Mouse (Mus musculus) right cerebral cortex, postnatal 14 days (tissue): Measurements from ENCODE around the gene Unc13a.

ENCODE experiments used
- DNase-seq: peaks from one replicate; pipeline ENCODE4 v3.0.0; 2022

Unc13a gene

DNA sequence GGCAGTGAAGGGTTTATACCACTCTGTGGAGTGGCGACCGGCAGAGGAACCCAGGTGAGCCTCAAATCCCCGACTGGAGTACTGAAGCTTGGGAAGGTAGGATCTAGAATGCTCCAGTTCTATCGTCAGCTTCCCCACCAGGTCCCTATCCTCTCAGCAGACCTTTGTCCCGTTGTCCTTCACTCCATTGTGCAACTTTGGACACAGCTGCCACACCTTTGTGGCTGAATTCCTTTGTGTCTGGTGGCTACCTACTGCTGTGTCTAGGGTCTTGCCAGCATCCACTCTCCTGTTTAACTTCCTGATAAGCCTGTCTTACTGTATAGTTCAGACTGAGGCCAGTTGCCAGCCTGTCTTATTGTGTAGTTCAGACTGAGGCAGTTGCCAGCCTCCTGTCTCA lies 59.4 kb downstream of the Unc13a start:
- DNase-seq, result no peak

GRCm38 (mm10) chr8:71610822-71611651 lies 60.5 kb downstream of the Unc13a start, which contains the start of gene Colgalt1:
Colgalt1 (plus strand) TSS chr8:71610998.
- DNase-seq, result peak; percentile 94

DNA sequence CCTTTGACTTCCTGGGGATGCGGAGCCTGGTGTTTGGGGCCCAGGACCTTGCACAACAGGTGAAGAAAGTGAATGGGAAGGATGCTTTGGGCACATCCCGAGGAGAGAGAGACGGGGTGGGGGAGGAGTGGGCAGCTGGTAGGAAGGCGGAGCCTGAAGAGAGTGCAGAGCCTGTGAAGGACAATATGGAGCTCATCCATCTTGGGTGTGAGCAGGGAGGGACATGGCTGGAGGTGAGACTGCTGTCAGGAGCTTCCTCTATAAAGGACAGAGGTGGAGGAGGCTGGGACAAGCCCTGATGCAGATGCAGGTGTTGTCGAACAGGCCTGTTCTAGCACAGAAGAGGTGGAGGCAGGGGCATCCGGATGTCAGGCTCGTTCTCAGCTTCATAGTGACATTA lies 67.5 kb downstream of the Unc13a start:
- DNase-seq, result no peak

DNA sequence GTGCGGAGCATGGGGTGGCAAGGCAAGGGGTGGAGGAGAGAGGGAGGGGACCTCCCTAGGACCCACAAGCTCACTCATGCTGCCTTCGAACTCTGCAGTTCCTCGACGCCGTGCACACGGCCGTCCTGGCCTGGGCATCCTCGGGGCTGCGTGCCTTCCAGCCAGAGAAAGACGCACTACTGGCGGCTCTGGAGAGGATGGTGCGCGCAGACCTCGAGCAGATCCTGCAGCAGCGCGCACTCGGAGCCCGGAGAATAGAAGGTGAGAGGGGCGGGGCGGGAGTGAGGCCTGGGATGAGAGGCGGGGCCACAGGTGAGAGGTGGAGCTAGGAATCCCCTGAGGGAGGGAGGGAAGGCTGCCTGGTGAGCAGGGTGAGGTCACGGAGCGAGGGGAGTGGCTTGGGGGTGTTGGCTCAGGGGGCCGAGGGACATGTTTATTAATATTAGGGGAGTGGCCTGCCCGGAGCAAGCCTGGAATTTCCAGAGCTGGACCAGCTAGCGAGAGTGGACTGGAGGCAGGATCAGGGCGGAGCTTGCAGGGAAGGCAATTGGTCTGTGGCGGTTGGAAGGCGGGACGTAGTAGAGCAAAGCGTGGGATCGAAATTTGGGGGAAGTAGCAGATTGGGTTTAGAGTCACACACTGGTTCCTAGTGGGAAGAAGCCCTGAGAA lies 68.8 kb downstream of the Unc13a start:
- no peak for DNase-seq

DNA sequence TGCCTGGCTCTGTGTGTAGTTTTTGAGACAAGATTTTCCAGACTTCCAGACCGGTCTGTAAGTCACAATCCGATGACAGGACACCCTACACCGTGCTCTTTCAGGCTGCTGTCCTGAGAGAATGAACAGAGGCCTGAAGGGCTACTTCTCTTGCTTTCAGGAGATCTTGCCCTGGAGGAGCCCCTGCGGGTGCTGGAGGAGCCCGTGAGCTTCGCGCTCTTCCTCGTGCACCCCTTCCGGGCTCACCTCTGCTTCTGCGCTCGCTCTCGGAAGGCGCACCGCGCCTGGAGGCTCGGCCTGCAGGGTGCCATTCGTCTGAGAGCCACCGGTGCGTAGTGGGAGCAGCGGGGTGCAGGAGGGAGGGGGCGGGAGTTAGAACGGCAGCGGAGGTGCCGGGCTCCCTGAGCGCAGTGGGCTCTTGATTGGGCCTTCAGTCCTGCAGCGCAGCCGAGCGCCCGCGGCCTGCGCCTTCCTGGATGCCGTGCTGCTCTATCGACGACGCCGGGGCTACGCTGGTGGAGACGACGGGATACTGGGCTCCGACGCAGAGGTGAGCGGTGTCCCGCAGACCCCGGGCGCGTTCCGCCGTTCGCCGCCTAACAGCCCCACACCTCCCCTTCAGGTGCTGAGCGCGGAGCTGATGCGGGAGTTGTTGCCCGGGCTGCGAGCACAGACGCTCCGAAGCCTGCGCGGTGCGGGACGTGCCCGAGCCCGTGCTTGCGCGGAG lies 69.5 kb downstream of the Unc13a start:
- DNase-seq, result no peak

GRCm38 (mm10) chr8:71598841-71599240 lies 72.7 kb downstream of the Unc13a start:
- no peak for DNase-seq

DNA sequence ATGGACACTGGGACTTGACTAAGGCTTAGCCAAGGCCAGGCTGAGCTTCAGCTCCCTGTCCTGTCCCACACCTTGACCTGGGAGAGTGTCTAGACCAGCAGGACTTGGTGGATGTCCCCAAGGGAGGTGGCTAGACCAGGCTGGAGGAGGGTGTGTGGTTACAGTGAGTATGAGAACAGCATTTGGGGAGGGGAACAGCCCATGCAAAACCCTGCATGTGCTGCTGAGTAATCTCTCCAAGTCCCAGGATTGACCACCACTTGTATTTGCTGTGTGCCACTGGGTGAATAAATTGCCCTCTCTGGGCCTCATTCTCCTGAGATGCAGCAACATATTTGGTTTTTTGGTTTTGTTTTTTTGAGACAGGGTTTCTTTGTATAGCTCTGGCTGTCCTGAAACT lies 73.2 kb downstream of the Unc13a start:
- DNase-seq, result no peak

- no peak for DNase-seq
Observed at GRCm38 (mm10) chr8:71597451-71597850, 74.1 kb downstream of the Unc13a start, which contains the start of gene Fam129c. Fam129c (plus strand) TSS chr8:71597648.

GRCm38 (mm10) chr8:71596798-71597197 lies 74.8 kb downstream of the Unc13a start:
- DNase-seq, result no peak

- no peak for DNase-seq
Observed at GRCm38 (mm10) chr8:71596384-71596783, 75.2 kb downstream of the Unc13a start.

GRCm38 (mm10) chr8:71595862-71596261 lies 75.7 kb downstream of the Unc13a start:
- peak; percentile 94 for DNase-seq

GRCm38 (mm10) chr8:71594324-71594722 lies 77.2 kb downstream of the Unc13a start:
- no peak for DNase-seq

GRCm38 (mm10) chr8:71593556-71594323 lies 77.8 kb downstream of the Unc13a start:
- DNase-seq, result no peak

- peak; percentile 80 for DNase-seq
Observed at GRCm38 (mm10) chr8:71592374-71593170, 79.0 kb downstream of the Unc13a start.

DNA sequence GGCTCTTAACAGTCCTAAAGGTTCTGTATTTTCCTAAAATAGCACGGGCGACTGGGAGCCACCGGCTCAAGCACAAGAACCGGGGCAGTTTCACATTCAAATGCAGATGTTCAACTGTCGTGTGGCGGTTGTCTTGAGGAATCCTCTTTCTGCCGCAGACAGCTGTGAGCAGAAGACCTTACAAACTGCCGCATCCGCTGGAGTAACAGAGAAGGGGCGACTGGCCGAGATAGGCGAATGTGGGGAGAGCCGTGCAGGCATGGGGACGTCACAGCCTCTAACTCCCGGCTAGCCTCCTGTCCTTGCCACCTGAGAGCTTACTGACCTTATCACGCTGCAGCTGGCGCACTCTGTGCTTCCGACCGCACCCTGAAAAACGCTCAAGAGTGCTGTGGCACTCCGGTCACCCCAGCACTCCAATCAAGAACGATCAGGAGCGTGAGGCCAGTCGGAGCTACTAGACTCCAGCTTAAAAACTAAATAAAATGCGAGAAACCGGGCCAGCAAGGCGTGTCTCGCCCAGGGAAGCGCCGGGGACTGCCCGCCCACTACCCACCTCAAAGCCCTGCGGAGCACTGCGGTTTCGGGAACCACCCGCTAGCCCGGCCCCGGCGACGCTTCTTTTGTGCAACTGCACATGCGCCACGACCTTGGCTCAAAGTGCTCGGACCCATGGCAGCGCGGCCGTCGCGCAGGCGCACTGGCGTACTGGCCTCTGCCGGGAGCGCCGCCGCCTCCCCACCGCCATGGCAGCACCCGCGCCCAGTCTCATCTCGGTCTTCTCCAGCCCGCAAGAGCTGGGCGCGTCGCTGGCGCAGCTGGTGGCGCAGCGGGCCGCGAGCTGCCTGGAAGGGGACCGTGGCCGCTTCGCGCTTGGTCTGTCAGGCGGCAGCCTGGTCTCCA lies 79.8 kb downstream of the Unc13a start, which contains the start of gene Pgls:
Gene Pgls, plus strand, starts transcription at position 706 of the 903 bp plus-strand sequence.
- peak; percentile 96 for DNase-seq

GRCm38 (mm10) chr8:71591017-71591416 lies 80.5 kb downstream of the Unc13a start:
- no peak for DNase-seq

DNA sequence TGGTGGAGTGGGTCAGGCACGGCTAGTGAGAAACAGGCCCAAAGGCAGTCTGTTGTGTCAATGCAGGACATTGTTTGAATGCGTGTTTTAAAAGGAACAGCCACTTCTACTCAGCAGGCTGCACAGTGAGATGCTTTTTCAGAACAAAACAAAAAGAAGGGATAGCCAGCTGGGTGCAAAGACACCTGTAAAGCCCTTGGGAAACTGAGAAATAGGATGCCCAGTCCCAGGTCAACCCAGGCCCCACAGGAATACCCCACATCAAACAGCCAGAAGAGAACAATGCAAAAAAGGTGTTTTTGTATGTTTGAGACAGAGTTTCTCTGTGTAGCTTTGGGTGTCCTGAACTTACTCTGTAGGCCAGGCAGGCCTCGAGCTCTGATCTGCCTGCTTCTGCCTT lies 82.8 kb downstream of the Unc13a start:
- no peak for DNase-seq

- peak; percentile 63 for DNase-seq
Observed at GRCm38 (mm10) chr8:71586891-71587290, 84.7 kb downstream of the Unc13a start.

- DNase-seq, result no peak
Observed at GRCm38 (mm10) chr8:71580201-71580600, 91.4 kb downstream of the Unc13a start.

GRCm38 (mm10) chr8:71579476-71579875 lies 92.1 kb downstream of the Unc13a start:
- no peak for DNase-seq

- DNase-seq, result no peak
Observed at GRCm38 (mm10) chr8:71579009-71579408, 92.5 kb downstream of the Unc13a start.
